Mouse (Mus musculus) hindbrain, embryonic 11.5 days (tissue): ENCODE measurements around the gene Cplx1. TPM values are rescaled to one million over a fixed set of nuclear protein-coding genes. Genes with fewer than 3 reads are reported as not detected.
A peak's percentile ranks its signal among the peaks of the same experiment; 100 is the strongest.

ENCODE experiments used
- ATAC-seq: fragments of 200-750 bp; cut with Nextera tagmentation; 2 replicates; pipeline ENCODE4 v1.8.0; 2017; ENCODE audit warnings: mild to moderate bottlenecking, moderate TSS enrichment, moderate library complexity; ENCODE audit not compliant: low FRiP score
- DNase-seq: peaks from one replicate; pipeline ENCODE4 v3.0.0-alpha.2; 2015; ENCODE audit warnings: low spot score
- H3K27ac ChIP-seq: fragments of 300-500 bp; sonication (generic); 2 replicates; pipeline ENCODE4 v1.5.1; 2014; ENCODE audit warnings: mild to moderate bottlenecking, low read depth, low read length
- H3K27me3 ChIP-seq: fragments of 300-500 bp; sonication (generic); 2 replicates; pipeline ENCODE4 v1.6.1; 2014; ENCODE audit warnings: mild to moderate bottlenecking, low read length, moderate library complexity, mixed read lengths; ENCODE audit not compliant: control insufficient read depth, insufficient read depth
- H3K36me3 ChIP-seq: fragments of 300-500 bp; sonication (generic); 2 replicates; pipeline ENCODE4 v1.6.1; 2014; ENCODE audit warnings: mild to moderate bottlenecking, low read length, moderate library complexity, mixed read lengths; ENCODE audit not compliant: control insufficient read depth, insufficient read depth
- H3K4me1 ChIP-seq: fragments of 300-500 bp; sonication (generic); replicated peaks from 2 replicates; pipeline ENCODE4 v1.6.1; 2014; ENCODE audit warnings: low read length, mixed read lengths; ENCODE audit not compliant: control insufficient read depth, insufficient read depth
- H3K4me2 ChIP-seq: fragments of 300-500 bp; sonication (generic); replicated peaks from 2 replicates; pipeline ENCODE4 v1.6.1; 2014; ENCODE audit warnings: mild to moderate bottlenecking, low read depth, low read length
- H3K4me3 ChIP-seq: fragments of 300-500 bp; sonication (generic); 2 replicates; pipeline ENCODE4 v1.5.1; 2014; ENCODE audit warnings: low read depth, low read length
- H3K9ac ChIP-seq: fragments of 300-500 bp; sonication (generic); 2 replicates; pipeline ENCODE4 v1.6.1; 2014; ENCODE audit warnings: low read depth, low read length
- H3K9me3 ChIP-seq: fragments of 300-500 bp; sonication (generic); 2 replicates; pipeline ENCODE4 v1.6.1; 2016; ENCODE audit warnings: low read length; ENCODE audit not compliant: control insufficient read depth
- WGBS: fragments of 180-500 bp; shearing (Covaris S2); extraction: QIAGEN DNeasy Blood & Tissue Kit; methylation state at CpG from one replicate; pipeline ENCODE4 v1.1.7; 2014; 5-methylcytosine and 5-hydroxymethylcytosine counted together
- polyA plus RNA-seq: library from polyadenylated mRNA; unstranded; fragments of >200 nt; fragmentation: Nextera tagmentation; extraction: Ambion mirVana; gene quantifications from 2 replicates; pipeline ENCODE4 v1.2.1, GENCODE M21; 2014

Cplx1 gene
- 13.7 and 15.2 TPM in 2 replicates for polyA plus RNA-seq

GRCm38 (mm10) chr5:108549489-108550206 is at the start of gene Cplx1:
Cplx1 (minus strand) TSS chr5:108550024.
- Histone ChIP-seq H3K36me3 (no peaks in the 10 kb centered on the region), H3K4me1 (0 out of 2 replicates have a peak, but pooled peaks cover 3% of the 10 kb centered on the region), H3K4me2 (peak within 1 kb of the TSS; percentile 64), H3K9ac (peak within 1 kb of the TSS; percentile 46), H3K9me3 (no peaks in the 10 kb centered on the region), H3K4me3 (peak within 1 kb of the TSS; percentile 36), H3K27me3 (peaks cover 7% of the 10 kb centered on the region), H3K27ac (no peak within 1 kb of the TSS)
- DNase-seq (peak; percentile 80), ATAC-seq (peak; percentile 92)
- under 1% methylated on average over 46 of the region's 56 CpGs for WGBS

DNA sequence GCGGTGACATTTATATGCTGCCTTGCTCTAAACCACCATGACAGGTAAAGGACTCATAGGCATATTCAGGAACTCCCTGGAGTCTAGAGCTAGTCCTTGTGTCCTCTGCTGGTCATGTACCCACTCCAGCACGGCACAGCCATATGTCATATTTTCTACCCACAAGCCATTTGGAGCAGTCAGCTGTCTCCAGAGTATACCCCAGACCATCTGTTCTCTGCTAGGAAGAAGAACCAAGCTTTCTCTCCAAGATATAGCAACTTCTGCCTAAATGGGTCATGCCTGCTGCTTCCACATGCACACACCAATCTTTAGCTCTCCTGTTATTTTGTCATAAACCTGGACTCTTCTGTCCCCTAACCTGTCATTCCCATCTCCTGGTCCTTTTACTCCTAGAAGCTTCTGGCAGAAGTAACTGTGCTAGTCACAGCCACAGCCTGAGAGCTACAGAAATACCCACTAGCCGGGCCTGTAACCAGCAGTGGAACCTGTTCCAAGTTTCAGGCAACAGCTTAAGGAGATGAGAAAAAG is 31.6 kb upstream of the Cplx1 start:
- Histone ChIP-seq H3K9me3 (no peaks in the 10 kb centered on the region), H3K4me1 (no peaks in the 10 kb centered on the region), H3K36me3 (peaks cover 11% of the 10 kb centered on the region), H3K4me2 (no peak overlapping the region), H3K4me3 (no peak overlapping the region), H3K27ac (no peak overlapping the region), H3K9ac (no peak overlapping the region), H3K27me3 (no peaks in the 10 kb centered on the region)
- no peak for ATAC-seq
- 88% methylated on average over 3 of the region's 3 CpGs for WGBS
- DNase-seq, result no peak

GRCm38 (mm10) chr5:108573054-108573453 is 23.2 kb upstream of the Cplx1 start:
- no peak for ATAC-seq
- DNase-seq, result no peak
- H3K9ac ChIP-seq, result no peak overlapping the region
- no peak overlapping the region for H3K4me3 ChIP-seq
- H3K9me3 ChIP-seq, result no peaks in the 10 kb centered on the region
- no peaks in the 10 kb centered on the region for H3K4me1 ChIP-seq
- no peak overlapping the region for H3K27ac ChIP-seq
- 93% methylated on average over 6 of the region's 6 CpGs for WGBS
- no peak overlapping the region for H3K4me2 ChIP-seq
- peaks cover 16% of the 10 kb centered on the region; the same call in 1 of the 2 replicates for H3K36me3 ChIP-seq
- H3K27me3 ChIP-seq, result no peaks in the 10 kb centered on the region

GRCm38 (mm10) chr5:108570991-108571390 is 21.2 kb upstream of the Cplx1 start:
- no peak overlapping the region for H3K4me2 ChIP-seq
- DNase-seq (no peak), ATAC-seq (no peak)
- H3K9ac ChIP-seq, result no peak overlapping the region
- no peaks in the 10 kb centered on the region for H3K4me1 ChIP-seq
- H3K36me3 ChIP-seq, result peaks cover 16% of the 10 kb centered on the region; the same call in 1 of the 2 replicates
- no peak overlapping the region for H3K27ac ChIP-seq
- no peaks in the 10 kb centered on the region for H3K9me3 ChIP-seq
- no peak overlapping the region for H3K4me3 ChIP-seq
- WGBS, result 81% methylated on average over 1 of the region's 1 CpGs
- no peaks in the 10 kb centered on the region for H3K27me3 ChIP-seq

DNA sequence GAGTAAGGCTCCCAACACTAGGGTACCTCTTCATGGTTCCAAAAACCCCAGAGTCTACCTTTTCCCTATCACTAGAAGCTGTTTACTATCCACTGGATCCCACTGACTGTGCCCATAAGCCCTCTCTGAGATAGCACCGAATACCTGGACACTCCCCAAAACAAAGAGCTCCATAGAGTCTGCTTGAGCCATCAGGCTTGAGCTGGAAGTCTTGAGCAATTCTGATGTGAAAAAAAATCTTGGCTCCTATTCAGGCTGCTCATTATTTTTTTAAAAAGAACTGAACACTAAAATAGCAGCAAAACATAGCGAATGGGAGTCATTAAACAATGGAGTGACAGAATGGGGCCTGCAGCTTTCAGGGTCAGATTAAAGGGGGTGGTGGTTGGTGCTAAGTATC is 17.3 kb upstream of the Cplx1 start:
- Histone ChIP-seq H3K4me3 (no peak overlapping the region), H3K9me3 (no peaks in the 10 kb centered on the region), H3K4me1 (no peaks in the 10 kb centered on the region), H3K4me2 (no peak overlapping the region), H3K36me3 (peaks cover 16% of the 10 kb centered on the region; the same call in 1 of the 2 replicates), H3K9ac (no peak overlapping the region), H3K27me3 (no peaks in the 10 kb centered on the region), H3K27ac (no peak overlapping the region)
- no peak for ATAC-seq
- WGBS, result 96% methylated on average over 2 of the region's 2 CpGs
- DNase-seq, result no peak

DNA sequence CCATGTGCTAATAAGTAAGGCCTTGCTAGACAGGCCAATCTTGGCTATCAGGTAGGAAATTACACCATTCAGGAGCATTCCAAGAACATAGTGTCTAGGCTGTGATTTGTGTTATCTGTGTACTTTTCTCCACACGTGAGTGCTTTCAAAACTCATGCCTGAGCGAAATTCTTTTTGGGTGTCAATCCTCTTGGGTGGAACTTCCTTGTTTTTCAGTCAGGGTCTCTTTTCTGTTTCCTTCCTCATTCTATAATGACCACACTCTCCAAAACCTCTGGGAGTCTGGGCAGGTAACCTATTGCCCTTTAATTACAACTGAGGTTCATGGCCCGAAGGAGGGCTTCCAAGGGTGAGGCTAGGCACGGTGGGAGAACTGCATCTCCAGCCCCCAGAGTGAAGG is 16.7 kb upstream of the Cplx1 start:
- no peaks in the 10 kb centered on the region for H3K4me1 ChIP-seq
- 89% methylated on average over 4 of the region's 4 CpGs for WGBS
- no peaks in the 10 kb centered on the region for H3K27me3 ChIP-seq
- no peak overlapping the region for H3K9ac ChIP-seq
- no peak overlapping the region for H3K27ac ChIP-seq
- no peaks in the 10 kb centered on the region for H3K9me3 ChIP-seq
- ATAC-seq (no peak), DNase-seq (no peak)
- no peak overlapping the region for H3K4me3 ChIP-seq
- peaks cover 14% of the 10 kb centered on the region; the same call in 1 of the 2 replicates for H3K36me3 ChIP-seq
- H3K4me2 ChIP-seq, result no peak overlapping the region

GRCm38 (mm10) chr5:108565381-108565780 is 15.6 kb upstream of the Cplx1 start:
- Histone ChIP-seq H3K36me3 (peaks cover 7% of the 10 kb centered on the region; the same call in 1 of the 2 replicates), H3K9me3 (no peaks in the 10 kb centered on the region), H3K27me3 (no peaks in the 10 kb centered on the region), H3K27ac (no peak overlapping the region), H3K9ac (no peak overlapping the region), H3K4me1 (no peaks in the 10 kb centered on the region), H3K4me3 (no peak overlapping the region), H3K4me2 (no peak overlapping the region)
- no peak for DNase-seq
- WGBS, result 94% methylated on average over 2 of the region's 2 CpGs
- no peak for ATAC-seq

- Histone ChIP-seq H3K9ac (no peak overlapping the region), H3K4me2 (no peak overlapping the region), H3K4me1 (no peaks in the 10 kb centered on the region), H3K9me3 (no peaks in the 10 kb centered on the region), H3K36me3 (0 out of 2 replicates have a peak, but pooled peaks cover 4% of the 10 kb centered on the region), H3K27ac (no peak overlapping the region), H3K27me3 (no peaks in the 10 kb centered on the region), H3K4me3 (no peak overlapping the region)
- 92% methylated on average over 3 of the region's 3 CpGs for WGBS
- DNase-seq (no peak), ATAC-seq (no peak)
Observed at GRCm38 (mm10) chr5:108564346-108564745, 14.5 kb upstream of the Cplx1 start.

DNA sequence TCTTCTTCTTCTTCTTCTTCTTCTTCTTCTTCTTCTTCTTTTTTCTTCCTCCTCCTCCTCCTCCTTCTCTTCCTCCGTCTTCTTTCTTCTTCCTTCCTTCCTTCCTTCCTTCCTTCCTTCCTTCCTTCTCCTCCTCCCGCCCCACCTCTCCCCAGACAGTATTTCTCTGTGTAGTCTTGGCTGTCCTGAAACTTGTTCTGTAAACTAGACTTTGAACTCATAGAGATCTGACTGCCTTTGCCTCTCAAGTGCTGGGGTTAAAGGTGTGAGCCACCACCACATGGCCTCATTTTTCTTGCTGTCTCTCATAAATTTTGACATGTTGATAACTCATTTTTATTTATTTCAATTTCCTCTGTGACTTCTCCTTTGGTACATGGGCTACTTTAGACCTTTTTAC is 12.7 kb upstream of the Cplx1 start:
- WGBS, result 78% methylated on average over 2 of the region's 2 CpGs
- Histone ChIP-seq H3K27me3 (no peaks in the 10 kb centered on the region), H3K9me3 (no peaks in the 10 kb centered on the region), H3K4me3 (no peak overlapping the region), H3K9ac (no peak overlapping the region), H3K4me2 (no peak overlapping the region), H3K27ac (no peak overlapping the region), H3K36me3 (no peaks in the 10 kb centered on the region), H3K4me1 (no peaks in the 10 kb centered on the region)
- DNase-seq, result no peak
- ATAC-seq, result no peak
